Mouse (Mus musculus) heart, postnatal 0 days (tissue): ENCODE results near the gene Zfp710.
A peak's percentile ranks its signal among the peaks of the same experiment; 100 is the strongest.

ENCODE experiments used
- CTCF ChIP-seq: IDR thresholded peaks from 2 replicates; pipeline ENCODE4 v1.5.1; 2016; ENCODE audit warnings: antibody characterized with exemption, control low read depth, low read depth
- EP300 ChIP-seq: IDR thresholded peaks from 2 replicates; pipeline ENCODE4 v1.6.1; 2016; ENCODE audit warnings: antibody characterized with exemption, low read depth

DNA sequence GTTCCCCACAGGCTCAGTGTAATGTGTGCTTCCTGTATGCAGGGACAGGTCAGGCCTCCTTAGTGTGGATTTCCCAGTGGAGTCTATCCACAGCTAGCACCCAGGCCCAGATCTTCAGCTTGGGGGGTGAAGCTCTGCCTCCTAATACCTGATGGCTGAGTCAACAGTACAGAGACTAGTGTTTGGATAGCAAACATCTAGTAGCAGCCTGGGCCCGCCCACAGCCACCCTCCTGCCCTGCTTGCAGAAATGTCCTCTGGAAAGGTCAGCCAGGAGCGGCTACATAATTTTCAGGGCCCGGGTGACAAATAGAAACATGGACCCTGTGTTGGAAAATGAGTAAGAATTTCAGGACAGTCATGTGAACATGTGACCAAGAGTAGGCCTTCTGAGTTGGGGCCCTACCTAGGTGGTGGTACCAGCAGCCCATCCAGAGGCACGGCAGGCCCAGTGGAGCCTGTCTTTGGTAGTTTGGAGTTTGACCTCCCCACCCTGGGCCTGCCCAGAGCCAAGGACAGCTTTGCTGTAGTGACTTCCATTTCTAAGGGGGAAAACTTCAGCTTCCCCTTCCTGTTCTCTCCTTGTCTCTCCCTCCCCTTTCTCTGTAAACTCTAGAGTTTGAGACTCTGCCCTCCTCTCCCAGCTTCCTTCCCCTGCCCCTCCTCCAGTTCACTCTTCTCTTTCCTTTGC lies 32.5 kb downstream of the Zfp710 start:
- no peak for TF ChIP-seq CTCF
- 0 out of 2 replicates have a peak, but pooled peaks have one; percentile 4 for TF ChIP-seq EP300
